Mouse (Mus musculus) v-Abl transformed pro-B cells (cell line): Measurements from ENCODE around the gene Polr2g.

Experiments used
- in situ Hi-C, 2 experiments: fragments of 400-800 bp; cut with MboI; formaldehyde crosslinking; loops; one replicate each; pipeline ENCODE4 v1.15.1; 2025; ENCODE audit not compliant: unreplicated experiment in 2 of 2

Gene Polr2g

DNA sequence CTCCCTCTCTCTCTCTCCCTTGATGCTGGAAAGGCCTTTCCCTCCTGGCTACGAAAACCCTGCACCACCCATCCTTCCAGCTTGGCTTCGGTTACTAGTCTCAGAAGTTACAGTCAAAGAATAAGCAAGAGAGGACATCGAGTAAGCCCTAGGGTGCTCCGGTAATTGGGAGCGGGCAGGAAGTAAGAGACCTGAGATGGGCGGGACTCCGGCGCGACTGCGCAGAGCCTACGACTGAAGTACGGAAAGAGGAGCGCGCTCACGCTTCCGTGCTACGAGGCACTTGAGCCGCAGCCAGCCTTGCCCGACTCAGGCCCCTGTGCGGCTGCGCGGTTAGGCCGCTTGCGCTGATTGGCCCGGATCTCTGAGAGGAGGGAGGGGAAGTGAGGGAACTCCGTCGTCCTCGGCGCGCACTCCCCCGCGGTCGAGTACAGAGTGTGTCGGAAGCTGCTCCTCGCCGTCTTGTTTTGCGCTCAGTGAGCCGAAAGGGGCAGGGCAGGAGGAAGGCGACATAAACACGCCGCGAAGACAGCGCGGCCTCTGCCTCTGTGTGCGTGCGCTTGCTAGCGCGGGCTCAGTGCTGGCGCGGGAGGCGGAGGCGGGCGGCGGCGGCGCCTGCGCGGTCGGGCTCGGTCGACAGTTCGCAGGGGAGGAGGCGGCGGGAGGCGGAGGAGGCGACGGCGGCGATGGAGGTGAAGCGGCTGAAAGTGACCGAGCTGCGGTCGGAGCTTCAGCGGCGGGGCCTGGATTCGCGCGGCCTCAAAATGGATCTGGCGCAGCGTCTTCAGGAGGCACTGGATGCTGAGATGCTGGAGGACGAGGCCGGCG is 21.4 kb upstream of the Polr2g start, which contains the start of gene Hnrnpul2:
Gene Hnrnpul2 (plus strand): TSS at position 415 of the 828 bp plus-strand sequence.
- in situ Hi-C loops: loop anchor here in 1 of 2 experiments (5.0 to 10.0 kb wide), 3 partner anchors 48 to 105 kb away; partner anchors contain the start of genes 1700092M07Rik, Stx5a, Tmem179b and Tmem223

DNA sequence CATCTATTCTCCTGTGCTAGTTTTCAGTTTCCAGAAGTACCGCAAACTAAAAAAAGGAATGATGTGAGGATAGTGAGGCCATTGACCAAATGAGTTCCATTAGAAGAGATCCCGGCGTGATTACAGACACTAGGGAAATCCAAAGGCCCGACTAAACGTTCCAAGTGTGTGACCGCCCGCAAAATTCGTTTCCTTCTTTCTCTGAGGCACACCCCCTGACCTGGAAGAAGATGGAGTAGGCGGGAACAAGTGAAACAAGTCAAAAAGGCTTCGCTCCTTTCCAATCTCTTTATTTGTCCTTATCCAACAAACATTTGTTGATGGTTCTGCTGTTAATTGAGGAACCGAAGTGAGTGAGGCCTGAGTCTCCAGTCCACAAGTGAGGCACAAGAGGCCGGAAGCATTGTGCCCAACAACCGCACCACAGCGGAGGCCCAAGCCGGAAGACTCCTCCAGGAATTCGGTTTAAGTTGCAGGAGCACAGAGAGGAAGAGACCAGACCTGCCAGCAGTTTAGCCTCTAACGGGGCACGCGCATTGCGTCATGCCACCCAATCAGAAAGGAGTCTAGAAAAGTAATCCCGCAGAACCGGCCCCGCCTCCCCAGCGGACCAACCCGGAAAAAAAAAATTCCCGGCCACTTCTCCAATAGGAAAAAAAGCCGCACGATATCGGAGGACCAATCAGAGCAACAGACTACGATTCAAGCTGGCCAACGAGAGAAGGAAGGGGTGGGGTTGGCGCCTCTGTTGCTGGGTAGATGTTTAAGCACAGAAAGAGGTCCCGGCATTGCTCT is 20.6 kb upstream of the Polr2g start, which contains the start of gene Ttc9c:
Gene Ttc9c (minus strand): TSS at position 533 of the 795 bp plus-strand sequence.
- in situ Hi-C loops: loop anchor here in 1 of 2 experiments (5.0 kb wide), 2 partner anchors 47 to 77 kb away; partner anchors contain the start of genes 1700092M07Rik, Stx5a, Tmem179b and Tmem223

DNA sequence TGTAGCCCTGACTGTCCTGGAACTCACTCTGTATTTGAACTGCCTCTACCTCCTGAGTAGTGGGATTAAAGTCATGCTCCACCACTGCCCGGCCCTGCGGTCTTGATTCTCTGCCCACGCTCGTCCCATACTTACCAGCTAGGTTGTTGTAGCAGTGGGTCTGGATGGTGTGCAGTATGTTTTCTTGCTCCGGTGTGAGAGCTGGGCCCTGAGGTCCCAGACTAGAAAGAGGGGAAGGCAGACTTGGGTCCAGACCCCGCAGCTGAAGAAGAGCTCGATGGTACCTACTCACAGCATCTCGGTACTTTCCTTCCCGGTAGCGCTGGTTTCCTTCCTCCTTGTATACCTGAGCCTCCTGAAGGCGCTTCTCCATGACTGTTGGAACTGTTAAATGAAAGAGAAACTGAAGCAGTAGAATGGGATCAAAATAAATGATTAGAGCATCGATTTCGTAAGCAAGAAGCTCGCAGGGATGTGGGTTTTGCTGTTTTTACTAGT is 20.0 kb upstream of the Polr2g start:
- in situ Hi-C loops: loop anchor here in 1 of 2 experiments (5.0 kb wide), 2 partner anchors 46 to 76 kb away; partner anchors contain the start of genes 1700092M07Rik, Stx5a, Tmem179b and Tmem223

- in situ Hi-C loops: loop anchor here in 1 of 2 experiments (5.0 kb wide), 2 partner anchors 45 to 75 kb away; partner anchors contain the start of genes 1700092M07Rik, Stx5a, Tmem179b and Tmem223
These were observed 18.6 kb upstream of the Polr2g start for GRCm38 (mm10) chr19:8817001-8817400.

DNA sequence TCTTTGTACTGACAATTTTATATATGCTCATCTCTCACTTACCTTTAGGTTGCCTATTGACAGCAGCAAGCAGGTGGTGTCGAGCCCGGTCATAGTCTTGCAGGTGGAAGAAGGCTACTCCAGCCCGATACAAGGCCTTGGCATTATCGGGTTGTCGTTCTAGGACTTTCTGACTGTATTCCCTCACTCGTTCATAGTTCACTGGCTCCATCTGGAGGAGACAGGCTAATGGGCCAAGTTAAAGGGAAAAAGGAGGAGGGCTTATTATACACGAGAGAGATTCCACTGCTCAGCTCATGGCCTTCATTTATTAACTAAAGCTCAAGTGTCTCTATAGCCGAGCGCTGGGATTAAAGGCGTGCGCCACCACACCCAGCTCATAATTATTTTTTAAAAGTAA is 17.4 kb upstream of the Polr2g start:
- in situ Hi-C loops: loop anchor here in 1 of 2 experiments (5.0 kb wide), 2 partner anchors 44 to 74 kb away; partner anchors contain the start of genes 1700092M07Rik, Stx5a, Tmem179b and Tmem223

DNA sequence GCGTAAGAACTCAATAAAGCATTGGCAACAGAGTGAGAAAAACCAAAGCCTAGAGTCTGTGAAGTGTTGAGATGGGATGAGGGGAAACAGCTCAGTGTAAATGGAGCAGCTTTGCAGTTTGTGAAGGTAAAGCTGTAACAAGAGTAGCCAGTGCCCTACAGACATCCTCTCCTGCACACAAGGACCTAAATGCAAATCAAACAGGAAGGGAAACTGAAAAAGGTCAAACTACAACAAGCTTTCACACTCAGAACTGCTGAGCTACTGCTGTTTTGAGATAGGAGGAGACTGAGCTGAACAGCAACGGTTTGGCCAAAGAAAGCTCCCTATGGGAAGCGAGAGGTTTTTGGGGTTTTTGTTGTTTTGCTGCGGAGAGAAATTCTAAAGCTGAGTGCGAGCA is 8.4 kb upstream of the Polr2g start:
- in situ Hi-C loops: no loop called here

- in situ Hi-C loops: no loop called here
These were observed 5.7 kb upstream of the Polr2g start for GRCm38 (mm10) chr19:8803879-8804660.

- in situ Hi-C loops: no loop called here
These were observed 4.9 kb upstream of the Polr2g start for GRCm38 (mm10) chr19:8803204-8803780.

DNA sequence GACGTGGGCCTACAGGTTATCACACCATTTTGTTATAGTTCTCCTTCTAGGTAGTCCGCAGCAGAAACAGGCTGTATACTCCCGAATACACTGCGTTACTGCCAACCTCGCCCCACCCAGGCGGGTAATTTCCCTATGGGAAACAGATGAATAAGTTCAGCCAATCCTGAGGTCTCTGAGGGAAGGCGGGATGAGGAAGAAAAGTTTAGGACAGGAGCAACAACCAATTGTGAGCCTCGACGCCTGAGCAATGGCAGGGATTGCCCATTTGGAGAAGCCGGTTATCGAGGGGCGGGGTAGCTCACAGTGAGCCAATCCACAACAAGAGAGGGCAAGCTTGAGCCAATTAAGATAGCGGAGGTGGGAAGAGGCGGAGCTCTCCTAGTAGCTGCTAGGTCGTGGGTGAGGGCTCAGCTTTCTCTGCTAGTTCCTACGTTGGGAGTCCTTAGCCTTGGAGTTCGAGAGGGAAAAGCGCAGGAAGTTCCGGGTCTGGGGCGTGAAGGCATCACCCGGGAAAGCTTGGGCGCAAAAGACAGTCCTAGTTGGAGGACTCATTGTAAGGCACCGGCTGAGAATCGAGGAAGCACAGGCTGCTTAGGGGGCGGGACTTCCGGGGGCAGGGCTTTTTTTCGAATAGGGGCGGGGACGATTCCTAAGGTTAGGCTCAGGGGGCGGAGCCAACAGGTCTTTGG is 3.9 kb upstream of the Polr2g start, which contains the start of gene Zbtb3:
Gene Zbtb3 (plus strand): TSS at position 426 of the 692 bp plus-strand sequence.
- in situ Hi-C loops: no loop called here

DNA sequence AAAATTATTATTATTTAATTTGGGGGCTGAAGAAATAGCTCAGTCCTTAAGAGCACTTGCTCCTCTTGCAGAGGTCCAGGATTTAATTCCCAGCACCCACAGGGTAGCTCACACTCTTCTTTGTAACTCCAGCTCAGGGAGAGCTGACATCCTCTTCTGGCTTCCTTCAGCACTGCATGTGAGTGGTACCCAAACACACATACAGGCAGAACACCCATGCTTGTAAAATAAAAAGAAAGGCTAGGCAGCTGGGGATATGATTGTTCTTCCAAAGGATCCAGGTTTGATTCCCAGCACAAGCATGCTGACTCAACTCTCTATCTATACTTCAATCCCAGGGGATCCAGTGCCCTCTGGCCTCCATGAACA is 554 bp upstream of the Polr2g start:
- in situ Hi-C loops: no loop called here

GRCm38 (mm10) chr19:8790171-8790570 is 8.2 kb downstream of the Polr2g start:
- in situ Hi-C loops: no loop called here

GRCm38 (mm10) chr19:8789171-8789570 is 9.2 kb downstream of the Polr2g start:
- in situ Hi-C loops: no loop called here

DNA sequence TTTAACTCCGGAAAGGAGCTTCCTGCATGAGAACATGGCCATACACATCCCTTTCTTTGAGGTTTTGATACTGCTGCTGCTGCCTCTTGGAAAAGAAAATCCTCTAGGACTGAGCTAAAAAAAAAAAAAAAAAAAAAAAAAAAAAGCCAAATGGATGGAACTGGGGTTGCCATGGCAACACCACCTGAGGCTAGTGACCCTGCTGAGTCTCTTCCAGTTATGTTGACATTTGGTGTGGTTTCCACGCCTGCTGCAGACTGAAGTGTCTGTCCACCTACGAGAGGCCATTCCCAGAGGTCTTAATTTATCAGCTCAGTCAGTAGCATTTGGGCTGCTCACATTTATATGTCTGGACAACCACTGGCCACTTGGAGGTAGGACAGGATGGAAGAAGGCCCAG is 9.9 kb downstream of the Polr2g start:
- in situ Hi-C loops: no loop called here

GRCm38 (mm10) chr19:8786008-8786781 is 12.2 kb downstream of the Polr2g start, which contains the start of gene Taf6l:
Gene Taf6l (minus strand): TSS chr19:8786417.
- in situ Hi-C loops: no loop called here

DNA sequence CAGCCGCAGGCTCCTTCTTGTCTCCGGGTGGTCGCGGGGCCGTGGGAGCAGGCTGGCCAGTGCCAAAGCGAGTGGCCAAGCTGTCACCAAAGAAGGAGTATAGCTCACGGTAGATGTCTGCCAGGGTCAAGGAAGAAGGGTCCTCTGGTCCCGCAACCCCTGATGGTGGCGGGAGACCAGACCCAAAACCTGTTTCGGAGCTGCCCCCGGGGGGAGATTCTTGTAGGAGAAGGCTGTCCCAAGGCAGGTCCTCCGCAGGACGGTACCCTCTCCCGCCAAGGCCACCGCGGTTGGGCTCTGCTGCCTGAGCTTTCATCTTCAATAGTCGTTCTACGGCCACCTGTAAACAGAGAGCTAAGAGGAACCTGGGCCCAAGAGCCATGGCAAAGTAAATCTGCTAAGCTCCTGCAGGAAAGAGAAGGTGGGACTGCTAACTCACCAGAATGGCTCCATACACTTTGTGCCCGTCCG is 23.4 kb downstream of the Polr2g start:
- in situ Hi-C loops: loop anchor here in 1 of 2 experiments (5.0 kb wide), 1 partner anchor 42 kb away; the partner anchor contains the start of gene Ttc9c

GRCm38 (mm10) chr19:8774086-8774835 is 24.1 kb downstream of the Polr2g start, which contains the start of gene Tmem179b:
Gene Tmem179b (minus strand): TSS chr19:8774467.
- in situ Hi-C loops: loop anchor here in 1 of 2 experiments (5.0 kb wide), 1 partner anchor 43 kb away; the partner anchor contains the start of gene Ttc9c

DNA sequence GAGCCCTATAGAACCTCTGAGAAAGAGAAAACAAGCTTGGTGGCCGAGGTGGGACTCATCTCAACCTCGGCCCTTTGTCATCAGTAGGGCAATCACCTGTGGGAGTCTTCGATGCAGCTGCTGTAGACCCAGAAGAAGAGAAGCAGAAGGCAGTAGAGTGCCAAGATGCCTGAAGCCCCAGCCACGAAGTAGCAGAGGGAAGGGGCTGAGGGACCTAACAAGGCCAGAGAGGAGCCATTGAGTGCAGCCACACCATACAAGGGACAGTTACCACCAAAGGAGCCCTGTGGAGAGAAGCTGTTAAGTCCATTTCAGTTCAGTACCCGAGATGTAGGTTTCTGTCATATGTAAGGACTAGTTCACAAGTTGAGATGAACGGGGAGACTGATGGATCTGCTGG is 25.0 kb downstream of the Polr2g start:
- in situ Hi-C loops: loop anchor here in 1 of 2 experiments (5.0 kb wide), 1 partner anchor 44 kb away; the partner anchor contains the start of gene Ttc9c
